Mouse (Mus musculus) left cerebral cortex, postnatal 10 days (tissue): ENCODE measurements around the gene Celf5. TPM values are rescaled to one million over a fixed set of nuclear protein-coding genes. Genes with fewer than 3 reads are reported as not detected.

Source experiments
- DNase-seq, 2 experiments: peaks; one replicate each; pipeline ENCODE4 v3.0.0; 2021 to 2022; ENCODE audit warnings: low spot score in 2 of 2, mixed read lengths in 1 of 2; ENCODE audit errors: extremely low spot score in 1 of 2
- intact Hi-C: fragments of 180-260 bp; cut with DNase I; formaldehyde crosslinking; loops from one replicate; pipeline ENCODE4 v1.15.1; 2025
- total RNA-seq, 2 experiments: library from RNA; stranded (reverse); gene quantifications; 2 replicates each; pipeline ENCODE4 v1.2.3; 2021

Gene Celf5
- total RNA-seq, result 100 to 1,000 TPM; 287 to 297 TPM

GRCm38 (mm10) chr10:81482533-81482889 is at the start of gene Celf5:
Celf5 (minus strand) TSS chr10:81482709.
- DNase-seq, result no peak
- intact Hi-C loops, result no loop called here

- intact Hi-C loops, result no loop called here
Observed at GRCm38 (mm10) chr10:81526779-81527178, 44.3 kb upstream of the Celf5 start.

GRCm38 (mm10) chr10:81525017-81525694 is 42.6 kb upstream of the Celf5 start:
- intact Hi-C loops, result no loop called here

More at GRCm38 (mm10) chr10:81526779-81527178, 44.3 kb upstream of the Celf5 start:
- DNase-seq, result peak in 1 of 2 experiments; percentile 76

DNA sequence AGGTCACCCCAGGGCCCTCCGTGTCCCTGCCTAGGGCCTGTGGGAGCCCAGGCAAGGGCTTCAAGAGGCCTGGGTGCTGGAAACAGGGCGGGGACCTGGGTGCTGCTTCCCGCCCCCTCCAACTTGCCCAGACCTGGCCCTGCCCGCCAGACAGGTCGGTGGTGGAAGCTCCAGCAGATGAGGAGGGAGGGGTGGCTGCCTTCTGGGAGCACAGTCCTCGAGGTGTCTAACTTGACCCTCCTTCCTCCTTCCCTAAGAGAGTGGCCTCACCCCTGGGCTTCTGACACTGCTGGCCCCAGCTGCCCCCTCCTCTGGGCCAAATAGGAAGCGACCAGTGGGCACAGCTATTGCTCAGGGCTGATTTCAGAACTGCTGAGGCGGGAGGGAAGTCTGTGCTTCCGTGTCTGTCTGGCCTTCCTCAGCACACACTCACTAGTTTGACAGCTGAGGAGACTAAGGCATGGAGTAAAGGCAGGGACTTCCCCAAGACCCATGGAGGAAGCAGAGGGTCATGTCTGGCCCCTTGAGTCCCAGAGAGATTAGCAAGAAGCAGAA is 41.6 kb upstream of the Celf5 start, which contains the start of gene Gna15:
TSS of gene Gna15 (minus strand) at position 175 of the 555 bp plus-strand sequence.
- intact Hi-C loops, result no loop called here
- DNase-seq, result no peak

More at GRCm38 (mm10) chr10:81525017-81525694, 42.6 kb upstream of the Celf5 start:
- DNase-seq, result no peak

DNA sequence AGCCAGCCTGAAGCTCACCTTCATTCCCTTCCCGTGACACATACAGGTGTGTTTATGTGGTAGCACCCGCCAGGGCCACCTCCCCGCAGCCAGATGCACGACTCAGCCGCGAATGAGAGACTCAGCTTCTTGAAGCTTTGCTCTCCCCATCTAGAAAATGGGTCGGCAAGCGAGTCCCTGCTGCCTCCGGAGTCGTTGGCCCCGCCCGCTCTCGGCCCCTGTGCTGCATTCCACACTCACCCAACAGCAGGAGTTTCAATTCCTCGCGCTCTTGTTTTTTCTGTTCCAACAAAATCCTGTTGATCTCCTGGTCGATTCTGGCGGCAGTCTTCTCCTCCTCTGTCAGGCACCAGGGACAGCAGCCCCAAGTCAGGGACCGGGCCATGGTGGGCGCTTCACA is 41.1 kb upstream of the Celf5 start:
- DNase-seq, result no peak
- intact Hi-C loops, result no loop called here

DNA sequence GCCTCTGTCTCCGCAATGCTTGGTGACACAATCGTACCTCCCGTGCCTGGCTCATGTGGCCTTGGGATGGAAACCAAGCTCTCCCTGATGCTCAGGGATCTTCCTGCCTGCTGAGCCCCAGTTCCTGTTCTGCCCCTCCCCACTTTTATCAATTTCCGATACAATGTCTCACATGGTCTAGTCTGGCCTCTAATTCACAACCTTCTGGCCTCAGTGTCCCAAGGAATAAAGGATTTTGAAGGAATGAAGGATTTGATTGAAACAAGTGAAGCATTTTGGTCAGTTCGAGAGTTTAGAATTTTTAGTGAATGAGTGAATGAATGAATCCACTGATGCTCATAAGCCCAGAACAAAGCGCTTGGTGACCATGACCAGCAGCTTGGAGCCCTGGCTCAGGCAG is 40.6 kb upstream of the Celf5 start:
- DNase-seq, result no peak
- intact Hi-C loops, result no loop called here

- intact Hi-C loops, result no loop called here
- no peak for DNase-seq
Observed at GRCm38 (mm10) chr10:81519978-81520365, 37.5 kb upstream of the Celf5 start.

GRCm38 (mm10) chr10:81519227-81519977 is 36.9 kb upstream of the Celf5 start:
- intact Hi-C loops, result no loop called here
- DNase-seq, result no peak

GRCm38 (mm10) chr10:81518546-81518945 is 36.0 kb upstream of the Celf5 start:
- intact Hi-C loops, result no loop called here
- peak in 1 of 2 experiments; percentile 77 for DNase-seq

DNA sequence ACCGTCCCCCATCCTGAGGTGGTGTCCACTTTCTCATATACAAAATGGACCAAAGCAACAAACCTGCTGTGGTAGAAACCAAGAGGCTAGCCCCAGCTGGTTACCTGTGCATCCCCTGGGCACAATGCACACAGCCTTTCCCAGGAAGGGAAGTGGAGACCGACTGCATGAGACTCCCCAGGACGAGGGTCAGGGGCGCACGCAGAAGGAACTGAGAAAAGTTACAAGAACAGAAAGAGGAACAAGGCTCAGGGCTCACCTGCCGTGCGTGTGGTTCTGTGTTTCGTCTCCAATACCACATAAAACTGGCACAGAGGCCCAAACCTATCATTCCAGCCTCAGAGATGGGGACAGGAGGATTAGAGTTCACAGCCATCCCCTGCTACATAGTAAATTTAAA is 34.7 kb upstream of the Celf5 start:
- intact Hi-C loops, result no loop called here
- DNase-seq, result no peak

GRCm38 (mm10) chr10:81513798-81514197 is 31.3 kb upstream of the Celf5 start:
- no peak for DNase-seq
- intact Hi-C loops, result no loop called here

GRCm38 (mm10) chr10:81510246-81510810 is 27.8 kb upstream of the Celf5 start:
- DNase-seq, result no peak
- intact Hi-C loops, result no loop called here

DNA sequence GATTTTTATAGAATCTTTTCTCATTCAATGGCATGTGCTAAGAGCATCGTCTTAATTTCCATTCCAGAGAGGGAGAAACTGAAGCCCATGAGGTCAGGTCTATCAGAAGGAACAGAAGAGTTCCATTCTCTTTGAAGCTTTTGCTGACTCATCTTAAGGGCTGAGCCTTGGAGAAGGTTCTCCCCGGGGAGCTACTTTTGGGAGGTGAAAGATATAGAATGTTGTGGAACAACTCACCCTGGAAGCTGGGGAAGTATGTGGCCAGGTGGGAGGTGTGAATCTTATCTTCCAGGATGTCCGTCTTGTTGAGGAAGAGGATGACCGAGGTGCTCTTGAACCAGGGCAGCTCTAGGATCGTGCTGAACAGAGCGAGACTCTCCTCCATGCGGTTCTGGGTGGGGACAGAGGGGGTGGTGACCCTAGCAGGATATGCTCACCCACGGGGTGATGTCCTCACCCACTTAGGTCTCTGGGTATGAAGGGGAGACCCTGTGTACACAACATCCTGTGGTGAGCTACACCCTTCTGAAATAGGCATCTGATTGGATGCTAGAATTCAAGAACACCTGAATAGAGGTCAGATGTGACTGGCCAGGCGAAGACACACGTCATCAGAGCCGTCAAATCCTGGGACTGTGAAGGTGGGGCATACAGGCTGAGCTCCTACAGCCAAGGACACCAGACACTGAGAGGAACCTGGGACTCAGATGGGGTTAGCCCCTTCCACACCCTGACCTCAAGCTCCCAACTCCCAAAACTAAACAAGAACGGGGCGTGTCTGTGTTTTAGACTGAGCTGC is 25.4 kb upstream of the Celf5 start:
- intact Hi-C loops, result no loop called here
- DNase-seq, result no peak

DNA sequence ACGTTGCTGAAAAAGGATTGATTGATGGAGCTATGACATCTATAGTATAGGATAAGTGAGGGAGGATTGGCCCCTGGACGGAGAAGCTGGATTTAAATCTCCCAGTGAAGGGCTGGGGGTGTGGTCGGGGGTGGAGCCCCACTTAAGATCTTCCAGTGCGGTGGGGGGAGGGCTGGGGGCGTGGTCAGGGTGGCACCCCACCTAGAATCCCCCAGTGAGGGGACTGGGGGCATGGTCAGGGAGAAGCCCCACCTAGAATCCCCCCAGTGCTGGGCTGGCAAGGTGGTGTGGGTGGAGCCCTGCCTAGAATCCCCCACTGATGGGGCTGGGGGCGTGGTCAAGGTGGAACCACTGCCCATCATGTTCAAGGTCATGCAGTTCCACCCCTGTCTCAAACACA is 24.6 kb upstream of the Celf5 start:
- intact Hi-C loops, result no loop called here

GRCm38 (mm10) chr10:81505016-81505664 is 22.6 kb upstream of the Celf5 start:
- no peak for DNase-seq
- intact Hi-C loops, result no loop called here

More for the DNA sequence above, 24.6 kb upstream of the Celf5 start:
- DNase-seq, result no peak

- intact Hi-C loops, result loop anchor here (2.0 to 5.0 kb wide), 2 partner anchors 35 to 102 kb away; no protein-coding TSS in a partner anchor
- DNase-seq, result peak; percentile 77 to 86
Observed at GRCm38 (mm10) chr10:81502658-81503057, 20.1 kb upstream of the Celf5 start.

DNA sequence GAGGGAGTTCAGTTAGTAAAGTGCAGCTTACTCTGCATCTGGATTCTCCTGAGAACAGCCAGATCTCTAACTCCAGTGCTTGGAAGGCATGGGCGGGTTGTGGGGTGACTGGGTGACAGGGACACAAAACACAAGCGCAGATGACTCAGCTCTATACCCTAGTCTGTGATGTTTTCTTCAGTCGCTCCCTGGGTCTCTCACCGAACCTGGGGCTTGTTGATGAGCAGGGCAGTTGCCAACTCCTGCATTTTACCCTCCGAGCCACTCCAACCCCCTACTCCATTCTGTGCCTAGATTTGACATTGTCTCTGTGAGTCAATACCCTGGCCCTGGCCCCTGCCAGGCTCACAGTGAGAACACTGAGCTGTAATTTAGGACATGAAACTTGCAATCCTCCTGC is 19.4 kb upstream of the Celf5 start:
- no peak for DNase-seq
- intact Hi-C loops, result loop anchor here (2.0 to 5.0 kb wide), 2 partner anchors 35 to 103 kb away; no protein-coding TSS in a partner anchor

DNA sequence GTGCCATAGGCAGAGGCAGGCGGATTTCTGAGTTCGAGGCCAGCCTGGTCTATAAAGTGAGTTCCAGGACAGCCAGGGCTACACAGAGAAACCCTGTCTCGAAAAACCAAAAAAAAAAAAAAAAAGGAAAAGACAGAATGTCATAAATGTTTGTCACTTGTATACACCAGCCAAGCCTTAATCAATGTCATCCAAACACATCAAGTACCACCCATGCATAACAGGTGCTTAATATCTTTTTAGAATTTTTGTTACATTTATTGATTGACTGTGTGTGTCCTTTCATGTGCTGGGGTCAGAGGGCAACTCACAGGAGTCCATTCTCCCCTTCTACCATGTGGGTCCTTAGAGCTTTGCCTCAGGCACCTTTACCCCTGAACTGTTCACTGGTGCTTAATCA is 17.5 kb upstream of the Celf5 start, which contains the start of gene S1pr4:
TSS of gene S1pr4 (minus strand) at position 101 of the 400 bp plus-strand sequence.
- no peak for DNase-seq
- intact Hi-C loops, result loop anchor here (5.0 kb wide), 1 partner anchor 37 kb away; no protein-coding TSS in a partner anchor
